Mouse (Mus musculus) heart, adult 2 months (tissue): ENCODE measurements at regions not wholly inside any gene's neighbourhood (a gene's known extent, or its start where the extent isn't known, plus 50 kb on each side); places are given as distances from the start of the nearest gene placed in this dataset.

Experiments used
- DNase-seq, 2 experiments: peaks; one replicate each; pipeline ENCODE4 v3.0.0; 2021
- H3K27ac ChIP-seq: fragments of 200-600 bp; 2 replicates; pipeline ENCODE4 v1.8.1; 2022
- H3K27me3 ChIP-seq: fragments of 200-500 bp; 2 replicates; pipeline ENCODE4 v1.6.1; 2012; ENCODE audit warnings: mild to moderate bottlenecking, low read length, inconsistent platforms, mixed read lengths; ENCODE audit not compliant: control insufficient read depth, insufficient read depth
- H3K36me3 ChIP-seq: fragments of 200-500 bp; 2 replicates; pipeline ENCODE4 v1.6.1; 2012; ENCODE audit warnings: low read length, inconsistent platforms; ENCODE audit not compliant: control insufficient read depth, insufficient read depth
- H3K4me1 ChIP-seq: fragments of 200-500 bp; 2 replicates; pipeline ENCODE4 v1.6.1; 2011; ENCODE audit warnings: low read length; ENCODE audit not compliant: control insufficient read depth, insufficient read depth
- H3K4me3 ChIP-seq: fragments of 200-600 bp; 2 replicates; pipeline ENCODE4 v1.8.1; 2022
- H3K79me2 ChIP-seq: fragments of 200-500 bp; replicated peaks from 2 replicates; pipeline ENCODE4 v1.6.1; 2012; ENCODE audit warnings: mild to moderate bottlenecking, inconsistent platforms, low read length, moderate library complexity, mixed read lengths; ENCODE audit not compliant: control insufficient read depth, insufficient read depth
- H3K9ac ChIP-seq: fragments of 200-500 bp; 2 replicates; pipeline ENCODE4 v1.6.1; 2012; ENCODE audit warnings: low read depth, mild to moderate bottlenecking, control low read depth, inconsistent platforms, low read length, mixed read lengths
- CTCF ChIP-seq: fragments of 200-600 bp; IDR thresholded peaks from 2 replicates; pipeline ENCODE4 v1.8.1; 2022; ENCODE audit warnings: antibody characterized with exemption, mild to moderate bottlenecking, moderate library complexity
- EP300 ChIP-seq: fragments of 200-500 bp; IDR thresholded peaks from 2 replicates; pipeline ENCODE4 v1.6.1; 2011; ENCODE audit warnings: low read depth, low read length, control low read depth; ENCODE audit not compliant: insufficient read depth
- POLR2A ChIP-seq: fragments of 200-500 bp; IDR thresholded peaks from 2 replicates; pipeline ENCODE4 v1.6.1; 2011; ENCODE audit warnings: mild to moderate bottlenecking, low read depth, low read length, control low read depth; ENCODE audit not compliant: insufficient read depth
- WGBS: fragments of 180-500 bp; shearing (Covaris S2); methylation state at CpG from one replicate; pipeline ENCODE4 v1.1.7; 2018; 5-methylcytosine and 5-hydroxymethylcytosine counted together
- intact Hi-C: fragments of 180-260 bp; cut with DNase I; formaldehyde crosslinking; loops from one replicate; pipeline ENCODE4 v1.15.1; 2025

- peaks cover 11% of the 10 kb centered on the region for H3K4me1 ChIP-seq
- H3K79me2 ChIP-seq: no peaks in the 10 kb centered on the region
- no peak overlapping the region for H3K4me3 ChIP-seq
- 39% methylated on average over 6 of the region's 6 CpGs for WGBS
- H3K9ac ChIP-seq: no peak overlapping the region
- H3K36me3 ChIP-seq: peaks cover 3% of the 10 kb centered on the region; the same call in 1 of the 2 replicates
- H3K27me3 ChIP-seq: no peaks in the 10 kb centered on the region
- intact Hi-C loops: no loop called here
- TF ChIP-seq CTCF: no peak
- 0 out of 2 replicates have a peak, but pooled peaks have one; percentile 37 for TF ChIP-seq EP300
- H3K27ac ChIP-seq: peak overlapping the region; percentile 69
- DNase-seq: peak in 1 of 2 experiments; percentile 53
Observed at GRCm38 (mm10) chr9:42187371-42188228, 63.5 kb upstream of the Sorl1 start.

GRCm38 (mm10) chr9:42184104-42184635, 60.1 kb upstream of the Sorl1 start:
- intact Hi-C loops: no loop called here

GRCm38 (mm10) chr9:42183448-42183847, 59.4 kb upstream of the Sorl1 start:
- DNase-seq: peak; percentile 48 to 78
- no peaks in the 10 kb centered on the region for H3K27me3 ChIP-seq
- WGBS: 38% methylated on average over 5 of the region's 5 CpGs
- intact Hi-C loops: no loop called here
- peak overlapping the region; percentile 67 for H3K27ac ChIP-seq
- H3K9ac ChIP-seq: no peak overlapping the region
- peaks cover 3% of the 10 kb centered on the region; the same call in 1 of the 2 replicates for H3K36me3 ChIP-seq
- peaks cover 11% of the 10 kb centered on the region for H3K4me1 ChIP-seq
- no peaks in the 10 kb centered on the region for H3K79me2 ChIP-seq
- TF ChIP-seq EP300 (peak; percentile 85), POLR2A (no peak), CTCF (peak; percentile 27; the same call in 1 of the 2 replicates)
- H3K4me3 ChIP-seq: no peak overlapping the region

More at GRCm38 (mm10) chr9:42184104-42184635, 60.1 kb upstream of the Sorl1 start:
- peaks cover 11% of the 10 kb centered on the region for H3K4me1 ChIP-seq
- H3K27ac ChIP-seq: peak overlapping the region; percentile 12
- no peak overlapping the region for H3K4me3 ChIP-seq
- no peaks in the 10 kb centered on the region for H3K79me2 ChIP-seq
- TF ChIP-seq POLR2A (no peak), CTCF (no peak), EP300 (no peak)
- 80% methylated on average over 3 of the region's 3 CpGs for WGBS
- H3K36me3 ChIP-seq: peaks cover 3% of the 10 kb centered on the region; the same call in 1 of the 2 replicates
- no peak overlapping the region for H3K9ac ChIP-seq
- DNase-seq: no peak
- no peaks in the 10 kb centered on the region for H3K27me3 ChIP-seq

- peaks cover 4% of the 10 kb centered on the region for H3K4me1 ChIP-seq
- 0 out of 2 replicates have a peak, but pooled peaks cover under 1% of the 10 kb centered on the region for H3K36me3 ChIP-seq
- WGBS: 90% methylated on average over 3 of the region's 3 CpGs
- no peak overlapping the region for H3K9ac ChIP-seq
- H3K4me3 ChIP-seq: no peak overlapping the region
- no peak for TF ChIP-seq EP300
- TF ChIP-seq CTCF: no peak
- no peak for TF ChIP-seq POLR2A
- no peak overlapping the region for H3K27ac ChIP-seq
- intact Hi-C loops: no loop called here
- no peaks in the 10 kb centered on the region for H3K27me3 ChIP-seq
- no peaks in the 10 kb centered on the region for H3K79me2 ChIP-seq
- no peak for DNase-seq
Observed at GRCm38 (mm10) chr9:42182400-42182799, 58.3 kb upstream of the Sorl1 start.

- Histone ChIP-seq H3K79me2 (no peaks in the 10 kb centered on the region), H3K4me3 (no peak overlapping the region), H3K27me3 (no peaks in the 10 kb centered on the region), H3K9ac (no peak overlapping the region), H3K36me3 (no peaks in the 10 kb centered on the region), H3K27ac (no peak overlapping the region), H3K4me1 (peaks cover 1% of the 10 kb centered on the region; the same call in 1 of the 2 replicates)
- WGBS: 74% methylated on average over 4 of the region's 4 CpGs
- TF ChIP-seq EP300 (no peak), CTCF (no peak), POLR2A (no peak)
- intact Hi-C loops: no loop called here
- peak in 1 of 2 experiments; percentile 24 for DNase-seq
Observed at GRCm38 (mm10) chr9:42180152-42180551, 56.1 kb upstream of the Sorl1 start.
